Mouse (Mus musculus) megakaryocyte progenitor cell, adult 5-6 weeks (primary cell): Measurements from ENCODE around the gene Mgea5. TPM values are rescaled to one million over a fixed set of nuclear protein-coding genes. Genes with fewer than 3 reads are reported as not detected.

Experiments
- ATAC-seq: replicated peaks from 2 replicates; pipeline ENCODE4 v1.8.0; 2016; ENCODE audit warnings: mild to moderate bottlenecking, moderate TSS enrichment, inconsistent platforms; ENCODE audit not compliant: poor library complexity
- total RNA-seq, 2 experiments: library from RNA; stranded (forward) in 1 of 2; stranded (reverse) in 1 of 2; fragments of 157-497, 149-512 nt in 1 of 2; fragments of 200-1000 nt in 1 of 2; gene quantifications; 2 replicates each; pipeline versions ENCODE4 v1.2.3 to v1.2.4; 2015 to 2017

Mgea5 gene
- total RNA-seq, 2 experiments from 2014 or later: 65.4 to 109 TPM

- peak; percentile 33 for ATAC-seq
Observed at GRCm38 (mm10) chr19:45748691-45749242, 34.9 kb downstream of the Mgea5 start.

- no peak for ATAC-seq
Observed at GRCm38 (mm10) chr19:45748206-45748605, 35.4 kb downstream of the Mgea5 start.

- ATAC-seq: peak; percentile 65
Observed at GRCm38 (mm10) chr19:45747028-45747867, 36.4 kb downstream of the Mgea5 start.

GRCm38 (mm10) chr19:45746153-45747020, 37.2 kb downstream of the Mgea5 start:
- peak; percentile 48 for ATAC-seq

GRCm38 (mm10) chr19:45745344-45746152, 38.1 kb downstream of the Mgea5 start:
- no peak for ATAC-seq

- ATAC-seq: no peak
Observed at GRCm38 (mm10) chr19:45743619-45744018, 40.0 kb downstream of the Mgea5 start.

GRCm38 (mm10) chr19:45742984-45743575, 40.6 kb downstream of the Mgea5 start:
- no peak for ATAC-seq

GRCm38 (mm10) chr19:45742218-45742983, 41.2 kb downstream of the Mgea5 start, which contains the start of gene Fgf8:
Gene Fgf8, minus strand, starts transcription at chr19:45742915.
- ATAC-seq: no peak

GRCm38 (mm10) chr19:45741431-45742217, 42.0 kb downstream of the Mgea5 start:
- no peak for ATAC-seq

GRCm38 (mm10) chr19:45740817-45741216, 42.8 kb downstream of the Mgea5 start:
- no peak for ATAC-seq

- ATAC-seq: no peak
Observed at GRCm38 (mm10) chr19:45740233-45740632, 43.4 kb downstream of the Mgea5 start.

- no peak for ATAC-seq
Observed at GRCm38 (mm10) chr19:45738521-45738920, 45.1 kb downstream of the Mgea5 start.

GRCm38 (mm10) chr19:45737846-45738484, 45.7 kb downstream of the Mgea5 start:
- ATAC-seq: no peak

- no peak for ATAC-seq
Observed at GRCm38 (mm10) chr19:45737208-45737845, 46.3 kb downstream of the Mgea5 start.

- peak; percentile 93 for ATAC-seq
Observed at GRCm38 (mm10) chr19:45736855-45737207, 46.8 kb downstream of the Mgea5 start.

- no peak for ATAC-seq
Observed at GRCm38 (mm10) chr19:45736241-45736640, 47.4 kb downstream of the Mgea5 start.

GRCm38 (mm10) chr19:45734762-45735161, 48.9 kb downstream of the Mgea5 start:
- no peak for ATAC-seq

- ATAC-seq: no peak
Observed at GRCm38 (mm10) chr19:45734191-45734590, 49.4 kb downstream of the Mgea5 start.
